Mouse (Mus musculus) heart, adult 2 months (tissue): ENCODE data around the gene Itpr1.

Experiments
- CTCF ChIP-seq: fragments of 200-600 bp; IDR thresholded peaks from 2 replicates; pipeline ENCODE4 v1.8.1; 2022; ENCODE audit warnings: antibody characterized with exemption, mild to moderate bottlenecking, moderate library complexity
- EP300 ChIP-seq: fragments of 200-500 bp; IDR thresholded peaks from 2 replicates; pipeline ENCODE4 v1.6.1; 2011; ENCODE audit warnings: low read depth, low read length, control low read depth; ENCODE audit not compliant: insufficient read depth
- POLR2A ChIP-seq: fragments of 200-500 bp; IDR thresholded peaks from 2 replicates; pipeline ENCODE4 v1.6.1; 2011; ENCODE audit warnings: mild to moderate bottlenecking, low read depth, low read length, control low read depth; ENCODE audit not compliant: insufficient read depth

GRCm38 (mm10) chr6:108246369-108247085 is 33.6 kb downstream of the Itpr1 start:
- no peak for TF ChIP-seq EP300
- TF ChIP-seq CTCF: no peak
- TF ChIP-seq POLR2A: no peak
